Mouse (Mus musculus): ENCODE results near the gene Mnd1.
A peak's percentile ranks its signal among the peaks of the same experiment; 100 is the strongest.

Gene Mnd1

DNA sequence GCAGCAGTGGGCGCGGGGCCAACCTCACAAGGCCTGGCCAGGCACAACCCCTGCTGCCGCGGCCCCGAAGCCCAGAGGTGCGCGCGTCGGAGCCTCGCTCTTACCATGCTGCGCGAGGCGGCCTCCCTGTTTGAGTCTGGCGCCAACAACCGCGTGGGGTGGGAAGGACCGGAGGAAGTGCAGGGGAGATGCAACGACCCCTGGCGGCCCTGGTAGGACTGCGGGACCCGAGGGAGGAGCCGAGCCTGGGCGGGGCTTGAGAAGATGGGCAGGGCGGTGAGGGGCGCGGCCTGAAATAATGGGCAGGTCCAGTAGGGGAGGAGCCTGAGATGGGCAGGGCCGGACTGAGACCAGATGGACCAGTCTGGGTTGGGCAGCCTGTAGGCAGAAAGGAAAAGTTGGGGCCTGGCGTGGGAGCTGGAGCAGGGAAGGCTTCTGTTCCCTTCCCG lies at the start of gene Mnd1:
Gene Mnd1 (minus strand): TSS at position 229 of the 449 bp plus-strand sequence.
- peak; percentile 92 to 97 for DNase-seq (ENCODE audit: low spot score in 2 of 2)

DNA sequence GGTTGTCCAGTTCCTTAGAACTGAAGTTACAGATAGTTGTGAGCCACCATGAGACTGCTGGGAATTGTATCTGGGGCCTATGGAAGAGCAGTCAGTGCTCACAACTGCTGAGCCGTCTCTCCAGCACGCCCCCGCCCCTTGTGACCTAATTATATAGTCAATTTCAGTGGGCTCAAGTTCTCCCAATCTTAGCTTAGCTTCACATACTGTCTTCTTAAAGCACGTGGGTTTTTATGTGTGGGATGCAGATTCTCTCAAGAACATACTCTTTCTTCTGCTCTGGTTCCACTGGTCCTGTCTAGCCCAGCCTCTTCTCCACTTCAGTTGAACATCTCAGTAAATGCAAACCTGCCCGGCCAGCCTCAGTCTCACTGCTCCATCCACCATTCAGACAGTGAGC lies 49.1 kb upstream of the Mnd1 start:
- no peak for DNase-seq (ENCODE audit: low spot score in 2 of 2)

DNA sequence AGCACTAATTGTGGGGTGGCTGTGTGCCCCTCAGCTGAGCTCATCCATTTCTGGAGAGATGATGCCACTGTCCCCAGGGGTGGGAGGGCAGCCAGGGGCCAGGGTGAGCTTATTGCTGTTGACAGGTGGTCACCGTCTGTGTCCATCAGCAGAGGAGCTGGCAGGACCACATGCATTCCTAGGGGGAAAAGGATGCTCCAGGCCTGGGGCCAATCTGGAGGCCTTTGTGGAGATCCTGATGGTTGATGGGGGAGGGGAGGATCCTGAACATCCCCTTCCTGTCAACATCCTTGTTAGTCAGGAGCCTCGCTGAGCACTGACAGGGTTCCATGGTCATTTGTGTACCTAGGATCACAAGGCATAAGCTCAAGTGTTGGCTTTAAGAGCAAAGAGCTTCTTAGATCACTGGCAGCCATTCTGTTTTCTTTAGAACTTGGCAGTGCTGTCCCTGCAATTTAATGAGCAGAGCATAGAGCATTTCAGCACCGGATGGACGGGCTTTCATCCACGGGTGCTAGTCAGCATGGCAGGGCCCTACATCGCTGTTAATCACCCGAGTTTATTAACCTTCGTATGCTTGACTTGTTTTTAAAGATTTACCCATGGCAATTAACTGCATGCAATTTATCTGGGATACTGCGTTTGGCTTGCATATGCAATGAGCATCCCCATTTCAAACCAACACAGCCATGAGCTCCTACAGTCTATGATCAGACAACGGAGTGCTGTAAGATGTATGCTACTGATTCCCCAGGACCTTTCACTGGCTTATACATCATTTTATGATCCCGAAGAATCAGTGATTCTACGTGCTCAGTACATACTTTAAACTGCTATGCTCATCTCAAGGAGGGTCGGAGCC lies 45.2 kb upstream of the Mnd1 start:
- DNase-seq (ENCODE audit: low spot score in 2 of 2): no peak

DNA sequence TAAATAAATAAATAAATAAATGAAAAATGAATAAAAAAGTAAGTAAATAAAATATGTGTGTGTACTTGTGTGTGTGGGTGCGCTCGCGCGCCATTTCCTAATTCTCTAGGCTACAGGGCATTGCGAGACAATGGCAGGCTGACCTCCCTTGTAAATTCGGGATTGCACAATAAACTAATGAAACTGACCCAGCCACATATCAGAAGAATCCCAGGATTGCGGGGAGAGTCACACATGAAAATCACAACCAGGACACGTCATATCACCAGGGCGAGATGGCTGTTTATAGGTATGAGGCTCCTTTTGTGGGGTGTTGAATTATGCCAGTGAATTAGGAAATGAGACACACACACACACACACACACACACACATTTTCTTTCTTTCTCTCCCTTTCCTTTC lies 43.9 kb upstream of the Mnd1 start:
- DNase-seq (ENCODE audit: low spot score in 2 of 2): no peak

DNA sequence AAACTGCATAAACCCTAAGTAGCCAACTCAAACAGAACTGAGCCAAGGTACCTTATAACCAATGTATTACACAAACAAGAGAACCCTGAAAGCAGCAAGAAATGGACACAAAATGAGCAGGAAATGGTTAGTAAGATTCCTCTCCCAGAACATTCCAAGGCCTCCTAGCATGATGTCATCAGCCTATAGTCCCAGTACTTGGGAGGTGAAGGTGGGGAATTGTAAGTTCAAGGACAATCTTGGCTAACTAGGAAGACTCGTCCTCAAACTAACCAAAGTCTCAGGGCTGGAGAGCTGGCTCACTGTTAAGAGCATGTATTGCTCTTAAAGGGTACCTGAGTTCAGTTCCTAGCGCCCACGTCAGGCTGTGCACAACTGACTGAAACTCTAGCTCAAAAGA lies 42.6 kb upstream of the Mnd1 start:
- DNase-seq (ENCODE audit: low spot score in 2 of 2): no peak

DNA sequence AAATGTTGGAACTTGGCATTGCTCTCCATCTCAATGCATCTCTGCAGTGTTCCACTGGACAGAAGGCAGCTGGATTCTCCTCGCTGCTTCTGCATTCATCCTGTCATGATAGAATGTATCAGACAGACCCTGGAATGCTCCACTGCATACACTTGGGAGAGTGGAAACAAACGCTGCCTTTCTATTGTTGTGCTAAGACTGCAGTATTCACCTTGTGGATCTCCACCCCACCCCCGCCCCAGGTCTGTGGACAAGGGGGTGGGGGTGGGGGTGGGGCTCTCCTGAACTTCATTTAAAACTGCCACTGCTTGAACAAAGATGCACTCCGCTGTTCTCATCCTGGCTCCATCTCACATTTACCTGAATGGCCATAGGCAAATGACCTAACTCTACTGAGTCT lies 38.3 kb upstream of the Mnd1 start:
- DNase-seq (ENCODE audit: low spot score in 2 of 2): no peak

DNA sequence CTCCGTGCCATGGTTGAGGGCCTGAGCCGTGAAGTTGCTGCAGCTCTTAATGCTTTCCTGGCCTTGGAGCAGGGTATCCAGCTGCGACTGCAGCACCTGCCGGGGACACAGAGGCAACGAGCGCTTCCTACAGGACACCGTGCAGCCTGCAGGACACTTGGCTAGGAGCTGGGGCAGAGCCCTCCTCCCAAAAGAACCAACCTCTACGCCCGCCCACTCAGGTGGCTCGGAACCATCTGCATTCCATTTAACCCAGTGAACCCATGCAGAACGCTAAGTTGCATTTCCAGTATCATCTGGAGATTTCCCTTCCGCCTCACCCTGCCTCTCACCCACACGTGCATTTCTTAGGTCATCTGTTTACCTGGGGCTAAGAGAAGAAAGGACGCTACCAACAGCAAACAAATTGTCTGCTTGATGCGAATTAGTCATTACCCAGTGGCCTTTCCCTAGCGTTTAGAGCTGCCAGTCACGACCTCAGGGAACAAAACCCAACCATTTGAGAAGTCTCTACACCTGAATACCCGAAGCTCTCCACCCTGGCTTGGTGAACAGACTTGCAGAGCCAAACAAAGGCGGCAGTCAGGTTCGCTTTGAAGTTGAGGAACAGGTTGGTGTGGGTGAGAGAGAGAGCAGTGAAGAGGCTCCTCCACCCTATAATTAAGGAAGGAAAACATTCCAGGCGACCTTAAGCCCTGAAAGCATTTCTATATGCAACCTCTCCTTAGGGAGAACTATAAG lies 35.7 kb upstream of the Mnd1 start:
- no peak for DNase-seq (ENCODE audit: low spot score in 2 of 2)

DNA sequence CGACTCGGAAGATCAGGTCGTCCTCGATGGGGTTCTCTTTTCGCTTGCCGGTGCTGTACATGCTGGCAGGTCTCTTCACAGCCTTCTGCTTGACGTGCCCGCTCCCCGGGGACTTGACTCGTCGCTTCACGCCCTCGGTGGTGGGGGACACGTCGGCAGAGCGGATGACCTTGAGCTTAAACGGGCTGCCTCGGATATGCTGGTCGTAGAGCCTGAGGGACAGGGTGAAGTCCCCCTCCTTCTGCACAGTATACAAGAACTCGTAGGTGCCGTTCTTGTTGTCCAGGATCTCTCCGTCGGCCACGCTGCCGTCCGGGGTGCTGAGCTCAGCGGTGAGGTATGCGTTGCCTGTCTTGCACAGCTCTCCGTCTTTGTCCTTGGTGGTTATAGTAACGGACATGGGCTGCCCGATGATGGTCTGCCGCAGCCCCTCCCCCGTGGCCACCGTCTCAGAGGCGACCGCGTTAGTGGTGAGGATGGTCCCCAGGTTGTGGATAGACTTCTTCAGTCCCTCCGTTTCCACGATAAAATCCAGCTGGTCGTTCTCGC lies 35.0 kb upstream of the Mnd1 start:
- no peak for DNase-seq (ENCODE audit: low spot score in 2 of 2)

DNA sequence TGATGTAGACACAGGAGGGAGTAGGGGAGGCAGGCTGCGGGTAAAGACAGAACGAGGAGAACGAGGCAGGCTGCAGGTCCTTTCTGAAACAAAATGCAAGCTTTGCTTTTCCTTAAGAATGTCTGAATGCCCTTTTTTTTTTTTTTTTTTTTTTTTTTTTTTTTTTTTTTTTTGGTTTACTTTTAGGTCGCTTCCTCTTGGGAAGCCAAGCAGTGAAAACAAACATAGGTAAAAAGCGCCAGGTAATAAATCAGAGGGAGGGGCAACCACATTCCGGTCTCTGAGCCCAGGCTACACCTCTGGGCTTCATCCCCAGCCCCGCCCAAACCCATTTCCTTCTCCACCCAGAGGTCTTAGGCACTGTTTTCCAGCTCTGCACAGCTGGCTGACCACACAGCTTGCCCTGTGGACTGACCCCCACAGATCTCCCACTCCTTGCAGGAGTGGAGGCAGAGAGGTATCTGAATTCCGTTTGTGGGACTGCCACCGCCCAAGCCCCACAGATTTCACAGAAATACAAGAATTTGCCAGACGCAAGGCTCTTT lies 34.1 kb upstream of the Mnd1 start:
- no peak for DNase-seq (ENCODE audit: low spot score in 2 of 2)

DNA sequence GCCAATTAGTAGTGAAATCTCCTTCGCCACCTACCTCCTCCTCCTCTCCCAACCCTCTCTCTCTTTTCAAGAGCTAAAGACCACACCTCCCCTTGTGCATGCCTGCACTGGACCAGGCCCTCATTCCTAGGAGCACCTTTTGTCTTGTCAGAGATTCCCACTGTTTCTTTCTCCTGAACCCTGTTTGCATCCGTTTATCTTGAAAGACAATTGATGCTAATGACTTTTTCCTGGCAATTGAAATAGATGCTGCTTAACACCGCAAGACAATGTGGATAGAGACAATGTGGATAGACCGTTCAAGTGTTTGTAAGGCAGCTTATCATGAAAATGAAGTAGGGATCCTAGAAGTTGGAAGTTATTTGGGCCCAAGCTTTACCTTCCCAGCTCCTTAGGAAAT lies 26.1 kb upstream of the Mnd1 start:
- DNase-seq (ENCODE audit: low spot score in 2 of 2): no peak

DNA sequence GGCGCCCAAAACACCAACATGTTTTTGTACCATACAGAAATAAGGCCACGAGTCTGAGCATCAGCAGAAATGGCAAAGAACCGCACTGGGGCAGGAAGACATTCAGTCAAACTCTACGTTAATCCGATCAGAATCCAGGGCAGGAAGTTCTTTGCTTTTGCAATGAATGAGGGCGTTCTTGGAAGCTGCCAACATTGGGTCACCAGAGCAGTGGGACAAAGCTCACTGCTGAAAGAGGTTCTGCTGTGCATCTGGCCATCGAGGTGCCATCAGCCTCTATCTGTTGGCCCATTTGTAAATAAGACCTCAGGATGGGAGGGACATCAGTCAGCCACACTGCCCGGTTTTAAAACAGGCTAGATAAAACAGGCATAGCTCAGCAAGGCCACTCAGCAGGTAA lies 25.5 kb upstream of the Mnd1 start:
- no peak for DNase-seq (ENCODE audit: low spot score in 2 of 2)

DNA sequence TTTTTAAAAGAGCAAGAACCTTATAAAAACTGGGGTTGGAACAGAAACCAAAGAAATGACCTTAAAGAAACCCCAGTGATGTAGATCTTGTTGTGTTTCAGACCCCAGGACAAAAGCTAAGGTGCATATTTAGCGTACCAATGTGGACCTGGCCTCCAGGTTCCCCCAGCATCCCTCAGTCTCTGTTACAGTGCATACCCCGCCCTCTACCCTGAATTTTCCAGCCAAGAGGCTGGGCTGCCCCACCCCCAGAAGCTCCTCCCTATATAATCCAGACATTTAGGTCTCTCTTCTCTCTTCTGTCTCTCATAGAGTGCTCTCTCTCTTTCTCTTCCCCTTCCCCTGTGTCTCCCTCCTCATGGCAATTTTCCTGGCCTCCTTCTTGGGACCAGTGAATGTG lies 24.7 kb upstream of the Mnd1 start:
- DNase-seq (ENCODE audit: low spot score in 2 of 2): no peak

DNA sequence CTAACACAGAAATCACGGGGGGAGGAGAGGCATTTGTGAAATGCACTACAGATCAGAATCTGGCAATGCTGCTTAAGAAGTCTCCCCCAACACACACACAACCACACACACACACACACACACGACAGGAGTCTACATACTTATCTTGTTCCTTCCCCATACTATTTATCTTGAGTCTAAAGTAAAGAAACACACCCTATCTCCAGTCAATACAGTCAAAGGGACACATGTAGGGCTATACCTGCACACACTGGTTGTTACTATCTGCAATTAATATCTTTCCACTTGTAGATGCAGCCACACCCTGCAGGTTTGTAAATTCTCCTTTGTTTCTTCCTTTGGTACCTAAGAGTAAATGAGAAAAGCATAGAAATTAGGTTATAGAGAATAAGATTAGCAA lies 22.2 kb upstream of the Mnd1 start:
- DNase-seq (ENCODE audit: low spot score in 2 of 2): no peak

DNA sequence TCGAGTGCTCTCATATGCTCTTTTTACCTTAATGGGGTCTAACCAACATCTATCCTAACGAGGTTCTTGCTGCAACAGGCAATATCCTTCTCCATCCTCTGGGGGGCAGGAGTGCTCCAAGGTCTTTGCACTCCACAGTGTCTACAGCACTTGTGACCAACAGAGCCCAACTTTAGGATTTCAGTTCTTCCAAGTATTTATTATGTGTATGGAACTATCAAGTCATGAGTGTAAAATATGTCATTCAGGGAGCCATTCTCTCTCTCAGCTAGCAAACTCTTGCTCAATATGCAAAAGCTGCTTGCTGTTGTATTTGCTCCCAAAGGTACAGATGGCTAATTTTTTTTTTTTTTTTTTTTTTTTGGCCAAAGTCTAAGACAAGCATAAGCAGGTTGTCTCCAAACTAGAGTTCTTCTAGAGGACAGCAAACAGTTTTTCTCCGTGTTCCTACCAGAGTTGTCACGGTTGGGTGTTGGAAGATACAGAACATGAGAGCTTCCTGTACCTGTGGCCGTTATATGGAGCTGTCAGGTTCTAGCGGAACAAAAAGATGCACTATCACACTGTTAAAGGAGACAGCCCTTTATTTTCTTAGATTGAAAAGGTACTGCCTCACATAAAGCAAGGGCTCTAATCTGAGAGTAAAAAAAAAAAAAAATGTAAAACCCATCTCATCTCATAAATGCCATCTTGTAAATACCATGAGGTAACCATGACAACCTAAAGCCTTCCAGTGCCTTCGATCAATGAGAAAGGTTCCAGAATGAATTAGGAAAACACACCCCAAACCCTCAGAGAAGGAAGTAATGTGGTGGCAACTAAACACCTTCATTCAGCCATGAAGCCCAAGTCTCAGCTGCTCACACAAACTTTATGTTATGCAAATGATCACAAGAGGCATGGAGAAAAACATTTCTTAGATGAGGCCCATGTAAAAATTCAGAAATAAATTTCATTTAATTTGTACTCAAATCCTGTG lies 20.0 kb upstream of the Mnd1 start:
- peak; percentile 29 to 73 for DNase-seq (ENCODE audit: low spot score in 2 of 2)

DNA sequence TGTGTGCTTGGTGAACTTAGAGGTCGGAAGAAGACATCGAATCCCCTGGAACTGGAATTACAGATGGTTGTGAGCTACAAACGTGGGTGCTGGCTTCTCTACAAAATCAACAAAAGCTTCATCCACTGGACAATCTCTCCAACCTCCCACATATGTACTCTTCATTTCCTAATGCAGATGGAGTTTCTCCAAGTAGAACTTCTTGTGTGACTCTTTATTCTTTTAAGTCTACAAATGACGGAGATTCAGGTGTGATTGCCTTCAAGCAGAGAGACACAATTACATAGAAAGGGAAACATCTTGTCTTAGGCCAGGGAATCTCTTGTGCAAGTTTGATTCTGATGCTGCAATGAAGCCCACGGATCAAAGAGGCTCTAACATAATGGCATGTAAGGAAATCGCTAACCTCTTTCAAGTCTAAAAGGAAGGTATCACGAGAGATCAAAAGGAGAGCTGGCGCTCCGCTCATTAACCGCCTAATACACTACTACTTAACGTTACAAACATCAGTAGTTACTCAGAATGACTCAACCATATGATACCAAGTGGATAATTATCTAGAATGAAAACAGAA lies 18.1 kb upstream of the Mnd1 start, which contains the start of gene Gm6525:
Gene Gm6525 (plus strand): TSS at position 524 of the 574 bp plus-strand sequence.
- DNase-seq (ENCODE audit: low spot score in 2 of 2): no peak

DNA sequence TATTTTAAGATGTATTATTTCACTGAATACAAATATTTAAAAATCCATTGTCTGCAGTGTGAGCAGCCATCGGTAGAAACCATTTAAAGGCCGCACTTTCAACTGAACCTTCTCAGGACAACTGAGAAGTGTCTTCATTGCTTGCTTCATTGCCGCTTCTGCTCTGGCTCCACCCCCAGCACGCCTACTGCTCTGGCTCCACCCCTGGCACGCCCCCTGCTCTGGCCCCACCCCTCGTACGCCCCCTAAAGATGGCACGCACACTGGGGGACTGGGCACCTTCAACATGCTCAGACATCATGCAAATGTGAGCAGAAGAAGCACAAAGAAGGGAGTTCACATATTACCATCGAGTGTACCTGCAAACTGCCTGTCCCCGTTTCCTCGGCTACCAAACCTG lies 16.8 kb upstream of the Mnd1 start:
- peak in 1 of 2 experiments; percentile 10 for DNase-seq (ENCODE audit: low spot score in 2 of 2)

DNA sequence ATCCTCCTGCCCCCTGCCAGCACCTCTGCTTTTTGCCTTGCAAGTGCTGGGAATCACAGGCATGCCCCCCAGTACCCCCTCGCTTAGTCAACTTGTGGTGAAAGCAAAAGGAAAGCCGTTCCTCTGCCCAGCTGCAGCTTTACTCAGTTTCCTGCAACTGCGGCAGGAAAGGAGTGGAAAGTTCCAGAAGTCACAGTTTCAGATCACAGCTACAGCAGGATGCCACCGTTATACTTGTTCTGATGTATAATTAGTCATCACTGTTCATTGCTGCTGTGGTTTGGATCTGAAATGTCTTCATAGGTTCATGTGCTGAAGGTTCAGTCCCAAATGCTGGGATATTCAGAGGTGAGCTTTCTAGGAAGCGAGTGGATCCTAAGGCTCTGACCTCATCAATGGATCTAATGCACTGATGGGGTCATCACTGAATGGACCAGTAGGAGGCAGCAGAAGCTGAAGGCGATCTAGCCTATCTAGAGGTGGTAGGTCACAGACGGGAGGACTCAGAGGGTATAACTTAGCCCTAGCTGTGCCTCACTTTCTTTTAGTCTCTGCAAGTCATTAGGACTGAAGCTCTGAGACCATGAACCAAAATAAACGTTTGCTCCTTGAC lies 13.9 kb upstream of the Mnd1 start:
- DNase-seq (ENCODE audit: low spot score in 2 of 2): no peak

DNA sequence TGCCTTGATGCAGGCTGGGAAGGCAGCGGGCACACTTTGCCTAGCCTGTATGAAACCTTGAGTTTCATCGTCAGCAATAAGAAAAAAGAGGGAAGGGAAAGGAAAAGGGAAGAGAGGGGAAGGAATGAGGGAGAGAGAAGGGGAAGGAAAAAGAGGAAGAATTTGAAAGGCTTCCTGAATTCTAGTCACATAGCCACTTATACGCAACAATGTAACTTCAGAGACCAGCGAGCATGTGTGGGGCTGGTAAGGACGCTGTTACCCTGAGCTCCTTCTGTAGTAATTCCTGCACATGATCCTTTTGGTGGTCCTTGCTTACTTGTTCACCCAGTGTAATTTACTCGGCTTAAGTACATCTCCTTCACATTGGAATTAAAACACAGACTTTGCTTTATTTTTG lies 13.4 kb upstream of the Mnd1 start:
- DNase-seq (ENCODE audit: low spot score in 2 of 2): no peak

DNA sequence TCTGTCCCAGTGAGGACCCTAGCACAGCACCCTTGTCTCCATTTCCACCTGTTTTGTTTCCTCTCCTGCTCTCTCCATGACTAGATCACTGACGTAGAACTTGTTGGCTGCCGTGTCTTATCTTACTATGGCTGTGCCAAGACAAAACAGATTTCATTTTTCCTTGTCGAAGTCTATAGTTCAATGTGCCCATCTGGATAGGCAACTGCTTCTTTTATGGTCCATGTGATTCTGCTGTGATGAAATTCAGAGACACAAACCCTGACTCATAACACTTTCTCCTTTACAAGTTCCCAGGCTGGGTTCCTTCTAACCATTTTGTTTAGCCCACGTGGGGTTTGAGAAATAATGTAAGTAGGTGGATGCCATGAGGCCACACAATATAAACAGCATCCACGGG lies 10.5 kb upstream of the Mnd1 start:
- no peak for DNase-seq (ENCODE audit: low spot score in 2 of 2)

DNA sequence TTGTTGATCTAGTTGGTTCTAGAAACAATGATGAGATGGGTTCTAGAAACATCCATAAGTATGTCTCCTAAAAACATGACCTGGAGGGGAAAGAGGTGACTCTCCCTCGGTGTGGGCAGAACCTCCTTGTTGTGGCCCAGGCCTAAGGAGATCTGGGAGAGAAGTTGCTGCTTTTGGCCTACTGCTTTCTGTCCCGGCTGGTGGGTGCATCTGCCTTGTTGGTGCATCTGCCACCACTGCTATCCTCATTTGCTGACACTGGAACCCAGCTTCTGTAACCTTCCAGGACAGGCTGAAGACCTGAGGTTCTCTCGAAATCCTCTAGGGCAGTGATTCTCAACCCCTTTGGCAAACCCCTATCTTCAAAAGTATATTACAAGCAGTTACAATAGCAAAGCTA lies 9.8 kb upstream of the Mnd1 start:
- DNase-seq (ENCODE audit: low spot score in 2 of 2): no peak
